36 mouse cellular contexts compared by ENCODE assay signal in genomic region chr15:97030984-97031492, GRCm38 (mm10). TPM values are rescaled to one million over a fixed set of nuclear protein-coding genes. Genes with fewer than 3 reads are reported as not detected.
"Had no signal": no experiment of that assay in that cellular context is flagged by ENCODE, and none has a peak within 500 bp of the region (broad histone marks: within the 10 kb centered on the region; RNA-seq: fewer than 3 reads in every experiment).

No protein-coding gene starts in this region.

- H3K4me2 ChIP-seq: heart, embryonic 12.5 days; heart, embryonic 13.5 days; heart, embryonic 15.5 days; hindbrain, embryonic 12.5 days; hindbrain, embryonic 13.5 days; hindbrain, embryonic 14.5 days; hindbrain, embryonic 15.5 days; intestine, embryonic 15.5 days; kidney, embryonic 15.5 days had no signal

- H3K4me1 ChIP-seq: hindbrain, embryonic 12.5 days; hindbrain, embryonic 13.5 days; hindbrain, embryonic 15.5 days; intestine, embryonic 15.5 days had no signal

- H3K9ac ChIP-seq: heart, embryonic 12.5 days; heart, embryonic 13.5 days; heart, embryonic 15.5 days; hindbrain, embryonic 12.5 days; hindbrain, embryonic 13.5 days; hindbrain, embryonic 14.5 days; hindbrain, embryonic 15.5 days; intestine, embryonic 15.5 days; kidney, embryonic 15.5 days had no signal

- H3K27ac ChIP-seq: heart, adult 2 months; heart, embryonic 10.5 days; heart, embryonic 13.5 days; heart, embryonic 15.5 days; hindbrain, embryonic 10.5 days; hindbrain, embryonic 12.5 days; hindbrain, embryonic 13.5 days; hindbrain, embryonic 14.5 days; hindbrain, embryonic 15.5 days; hindbrain, postnatal 0 days; intestine, embryonic 15.5 days; kidney, embryonic 15.5 days; kidney, postnatal 0 days; layer of hippocampus, adult 2 months had no signal

- ATAC-seq: hindbrain, embryonic 16.5 days; hindbrain, postnatal 0 days; inflammation-experienced regulatory T-cells, adult 6 months; intestine, embryonic 15.5 days; intestine, embryonic 16.5 days; intestine, postnatal 0 days had no signal

- H3K9me3 ChIP-seq: heart, embryonic 10.5 days; heart, embryonic 12.5 days; heart, embryonic 13.5 days; heart, embryonic 15.5 days; hindbrain, embryonic 10.5 days; hindbrain, embryonic 12.5 days; hindbrain, embryonic 13.5 days; hindbrain, embryonic 15.5 days; intestine, embryonic 15.5 days; kidney, embryonic 15.5 days had no signal

- H3K27me3 ChIP-seq: heart, embryonic 12.5 days; heart, embryonic 13.5 days; heart, embryonic 15.5 days; hindbrain, embryonic 12.5 days; hindbrain, embryonic 13.5 days; hindbrain, embryonic 15.5 days; intestine, embryonic 15.5 days; kidney, embryonic 15.5 days had no signal

- DNase-seq: heart, adult 2 months; heart, postnatal 10 days; heart, postnatal 14 days; heart, postnatal 36 days; heart, postnatal 4 days; kidney, adult 11 months; kidney, adult 18-20 months; kidney, adult 2 months; kidney, adult 8-10 months; kidney, adult 9 months; kidney, postnatal 10 days; kidney, postnatal 14 days; kidney, postnatal 25 days; kidney, postnatal 36 days; kidney, postnatal 4 days; layer of hippocampus, adult 9-11 months; layer of hippocampus, postnatal 36 days had no signal

- H3K4me3 ChIP-seq: heart, adult 2 months; heart, embryonic 10.5 days; heart, embryonic 12.5 days; heart, embryonic 13.5 days; heart, embryonic 15.5 days; hindbrain, embryonic 10.5 days; hindbrain, embryonic 12.5 days; hindbrain, embryonic 13.5 days; hindbrain, embryonic 15.5 days; intestine, embryonic 15.5 days; kidney, embryonic 15.5 days; layer of hippocampus, adult 2 months had no signal

- H3K36me3 ChIP-seq: heart, embryonic 10.5 days; heart, embryonic 12.5 days; heart, embryonic 13.5 days; heart, embryonic 15.5 days; hindbrain, embryonic 10.5 days; hindbrain, embryonic 12.5 days; hindbrain, embryonic 13.5 days; hindbrain, embryonic 15.5 days; intestine, embryonic 15.5 days; kidney, embryonic 15.5 days had no signal

RNA-seq across cellular contexts. Expression of gene Slc38a4, which starts 24.7 kb away (rescaled TPM):
- total RNA-seq: hematopoietic stem cell, adult 5-6 weeks had no signal
- polyA plus RNA-seq: inflammation-experienced regulatory T-cells, adult 6 months had no signal
